Mouse (Mus musculus) bone marrow, adult 2 months (tissue): ENCODE results near the gene Stk38. TPM values are rescaled to one million over a fixed set of nuclear protein-coding genes. Genes with fewer than 3 reads are reported as not detected.
A peak's percentile ranks its signal among the peaks of the same experiment; 100 is the strongest.

Experiments
- H3K27ac ChIP-seq: fragments of 200-500 bp; 2 replicates; pipeline ENCODE4 v1.5.1; 2012; ENCODE audit warnings: low read depth, mild to moderate bottlenecking, control low read depth, inconsistent platforms, low read length; ENCODE audit not compliant: control insufficient read depth, poor library complexity, insufficient read depth
- H3K4me1 ChIP-seq: fragments of 200-500 bp; 2 replicates; pipeline ENCODE4 v1.6.1; 2011; ENCODE audit warnings: low read length; ENCODE audit not compliant: control insufficient read depth, insufficient read depth
- H3K4me3 ChIP-seq: fragments of 200-500 bp; replicated peaks from 2 replicates; pipeline ENCODE3; 2011; ENCODE audit warnings: mild to moderate bottlenecking, low read depth, low read length, control low read depth; ENCODE audit not compliant: control insufficient read depth
- CTCF ChIP-seq: fragments of 200-500 bp; IDR thresholded peaks from 2 replicates; pipeline ENCODE4 v1.5.1; 2011; ENCODE audit warnings: low read length, control low read depth; ENCODE audit not compliant: control insufficient read depth, insufficient read depth
- POLR2A ChIP-seq: fragments of 200-500 bp; IDR thresholded peaks from 2 replicates; pipeline ENCODE4 v1.6.1; 2011; ENCODE audit warnings: low read depth, mild to moderate bottlenecking, control low read depth, low read length, borderline replicate concordance; ENCODE audit not compliant: control insufficient read depth
- WGBS: fragments of 180-500 bp; shearing (Covaris S2); methylation state at CpG from one replicate; pipeline ENCODE4 v1.1.7; 2018; 5-methylcytosine and 5-hydroxymethylcytosine counted together
- polyA plus RNA-seq: library from polyadenylated mRNA; stranded (reverse); fragments of >200 nt; gene quantifications from 2 replicates; pipeline ENCODE4 v1.2.4, GENCODE M21; 2011; ENCODE audit warnings: low replicate concordance; ENCODE audit not compliant: missing spikeins, insufficient read depth, insufficient read length

The Stk38 gene
- polyA plus RNA-seq, 1 experiment = 214 TPM

DNA sequence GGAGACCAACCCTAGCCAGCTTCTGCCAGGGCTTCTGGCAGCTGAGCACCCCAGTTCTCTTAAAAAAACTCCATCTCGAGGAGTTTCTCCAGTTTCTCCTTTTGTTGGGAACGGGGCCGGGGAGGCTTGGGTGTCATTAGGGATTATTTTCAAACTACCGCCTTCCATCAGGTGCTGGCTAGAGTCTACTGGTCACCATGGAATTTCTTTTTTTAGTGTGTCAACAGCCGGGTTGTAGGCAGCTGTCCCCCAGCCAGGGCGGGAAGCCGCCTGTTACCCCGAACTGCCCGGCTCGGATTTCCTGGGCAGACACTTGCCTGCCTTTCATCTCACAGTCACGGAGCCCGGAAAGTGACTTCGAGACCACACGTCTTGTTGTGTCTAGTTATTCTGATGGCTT is 43.0 kb upstream of the Stk38 start:
- TF ChIP-seq CTCF = no peak
- no peak for TF ChIP-seq POLR2A
- H3K27ac ChIP-seq = no peak overlapping the region
- 30% methylated on average over 14 of the region's 14 CpGs for WGBS
- H3K4me3 ChIP-seq = no peak overlapping the region
- peaks cover 1% of the 10 kb centered on the region; the same call in 1 of the 2 replicates for H3K4me1 ChIP-seq

DNA sequence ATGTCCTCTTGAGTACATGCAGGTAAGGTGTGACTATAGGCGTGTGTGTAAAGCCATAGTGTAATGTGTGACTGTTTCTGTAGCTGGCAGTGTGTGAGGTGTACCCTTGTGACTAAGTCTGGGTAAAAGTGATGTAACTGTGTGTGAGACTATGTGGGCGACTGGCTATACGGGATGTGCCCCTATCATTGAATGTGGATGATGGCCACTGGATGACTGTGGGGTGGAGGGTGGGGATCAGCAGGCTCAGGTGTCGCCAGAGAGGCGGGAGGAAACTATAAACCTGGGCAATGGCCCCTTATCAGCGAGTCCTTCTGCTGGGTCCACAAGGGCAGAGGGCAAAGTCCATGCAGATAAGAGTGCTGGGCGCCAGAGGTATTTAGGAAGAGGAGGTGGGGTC is 42.1 kb upstream of the Stk38 start:
- H3K27ac ChIP-seq = no peak overlapping the region
- no peak for TF ChIP-seq CTCF
- no peak for TF ChIP-seq POLR2A
- 74% methylated on average over 7 of the region's 7 CpGs for WGBS

DNA sequence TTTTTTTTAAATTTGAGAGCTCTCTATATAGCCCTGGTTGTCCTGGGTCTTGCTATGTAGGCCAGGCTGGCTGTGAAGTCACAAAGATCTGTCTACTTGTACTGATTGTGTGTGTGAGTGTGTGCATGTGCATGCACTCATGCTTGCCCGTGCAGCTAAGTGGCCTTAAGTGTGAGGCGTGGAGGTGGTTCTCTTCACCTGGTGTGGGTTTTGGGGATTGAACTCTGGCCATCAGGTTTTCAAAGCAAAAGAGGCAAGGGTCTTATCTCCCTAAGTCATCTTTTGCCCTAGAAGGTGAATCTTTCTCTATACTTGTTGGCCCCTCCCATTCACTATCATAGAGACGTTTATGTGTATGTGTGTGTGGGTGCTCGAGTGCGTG is 41.7 kb upstream of the Stk38 start:
- Histone ChIP-seq H3K27ac (no peak overlapping the region), H3K4me3 (no peak overlapping the region), H3K4me1 (peaks cover 1% of the 10 kb centered on the region; the same call in 1 of the 2 replicates)
- 69% methylated on average over 5 of the region's 5 CpGs for WGBS
- no peak for TF ChIP-seq POLR2A
- no peak for TF ChIP-seq CTCF

More for the DNA sequence above, 42.1 kb upstream of the Stk38 start:
- no peak overlapping the region for H3K4me3 ChIP-seq
- peaks cover 1% of the 10 kb centered on the region; the same call in 1 of the 2 replicates for H3K4me1 ChIP-seq

DNA sequence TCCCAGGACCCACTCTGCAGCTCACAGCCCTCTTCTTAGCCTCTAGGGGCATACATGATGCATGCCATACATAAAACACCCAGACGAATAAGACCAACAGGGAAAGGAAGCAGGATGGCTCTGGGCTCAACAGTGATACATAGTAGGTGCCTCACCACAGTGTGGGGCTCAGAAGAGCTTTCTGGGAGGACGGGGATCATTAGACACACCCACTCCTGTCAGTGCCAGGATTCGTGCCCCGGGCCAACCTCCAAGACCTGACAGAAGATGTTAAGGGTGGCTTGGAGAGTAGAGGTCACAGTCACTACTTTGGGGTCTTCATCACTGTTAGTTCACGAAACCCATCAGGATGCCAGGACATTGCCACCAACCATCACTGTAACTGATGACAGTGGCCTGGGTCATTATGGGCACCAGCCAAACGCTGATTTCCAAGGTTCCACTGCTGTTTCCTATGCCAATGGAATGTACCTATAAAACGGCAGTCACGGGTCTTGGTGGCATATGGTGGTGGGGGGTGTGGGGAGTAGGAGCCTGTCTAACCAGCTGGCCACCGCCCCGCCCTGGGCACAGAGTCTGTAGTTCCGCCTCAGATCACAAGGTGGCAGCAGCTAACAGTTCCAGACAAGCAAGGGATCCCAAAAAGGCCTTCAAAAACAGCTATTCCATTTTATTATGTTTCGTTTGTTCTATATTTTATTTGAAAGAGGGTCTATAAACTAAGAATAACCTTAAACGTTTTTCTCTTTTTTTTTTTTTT is 41.1 kb upstream of the Stk38 start:
- WGBS = 20% methylated on average over 13 of the region's 13 CpGs
- Histone ChIP-seq H3K4me3 (no peak overlapping the region), H3K4me1 (peaks cover 3% of the 10 kb centered on the region; the same call in 1 of the 2 replicates), H3K27ac (no peak overlapping the region)
- TF ChIP-seq POLR2A = no peak
- peak; percentile 79 for TF ChIP-seq CTCF

DNA sequence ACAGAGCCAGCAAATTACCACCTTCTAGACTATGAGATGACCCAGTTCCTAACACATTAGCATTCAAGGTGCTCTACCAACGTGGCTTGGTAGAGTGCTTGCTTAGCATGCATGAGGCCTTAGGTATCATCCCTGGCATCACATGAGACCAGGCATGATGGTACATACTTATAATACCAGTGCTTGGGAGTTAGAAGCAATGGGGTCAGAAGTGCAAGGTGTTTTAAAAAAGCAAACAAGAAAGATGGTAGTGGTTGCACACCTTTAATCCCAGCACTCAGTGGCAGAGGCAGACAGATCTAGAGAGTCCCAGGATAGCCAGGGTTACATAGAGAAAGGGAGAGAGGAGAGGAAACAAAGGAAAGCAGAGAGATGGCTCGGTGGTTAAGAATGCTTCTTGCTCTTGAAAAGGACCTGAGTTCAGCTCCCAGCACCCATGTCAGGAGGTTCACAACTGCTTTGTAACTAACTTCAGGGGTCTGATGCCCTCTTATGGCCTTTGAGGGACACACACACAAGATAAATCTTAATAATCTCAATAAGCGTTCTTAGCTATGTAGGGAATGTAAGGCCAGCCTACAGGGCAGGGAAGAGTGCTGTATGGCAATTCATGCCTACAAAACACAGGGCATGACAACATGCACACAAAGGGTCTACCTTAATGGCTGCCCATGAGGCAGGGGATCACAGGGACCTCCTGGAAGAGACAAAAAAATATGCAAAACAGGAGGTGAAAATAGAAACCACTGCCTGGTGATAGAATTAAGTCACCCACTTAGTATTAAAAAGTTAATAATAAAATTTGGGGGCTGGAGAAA is 40.1 kb upstream of the Stk38 start:
- TF ChIP-seq POLR2A (no peak), CTCF (no peak)
- no peak overlapping the region for H3K4me3 ChIP-seq
- 82% methylated on average over 3 of the region's 3 CpGs for WGBS

DNA sequence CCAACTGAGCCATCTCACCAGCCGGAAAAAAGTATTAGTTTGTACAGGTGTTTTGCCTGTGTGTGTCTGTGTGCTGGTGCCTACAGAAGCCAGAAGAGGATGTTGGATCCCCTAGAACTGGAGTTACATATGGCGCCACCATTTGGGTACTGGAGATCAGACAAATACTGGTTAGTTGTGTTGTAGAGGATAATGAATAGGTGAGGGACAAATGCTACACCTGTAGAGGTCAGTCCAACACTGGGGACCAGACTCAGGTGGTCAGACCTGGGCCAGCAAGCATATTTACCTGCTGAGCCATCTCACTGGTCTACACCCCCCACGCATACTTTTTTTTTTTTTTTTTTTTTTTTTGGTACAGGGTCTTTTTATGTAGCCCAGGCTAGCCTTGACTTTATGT is 39.1 kb upstream of the Stk38 start:
- Histone ChIP-seq H3K4me1 (peaks cover 3% of the 10 kb centered on the region; the same call in 1 of the 2 replicates), H3K27ac (no peak overlapping the region), H3K4me3 (no peak overlapping the region)
- TF ChIP-seq POLR2A = no peak
- 93% methylated on average over 3 of the region's 3 CpGs for WGBS

More for the DNA sequence above, 40.1 kb upstream of the Stk38 start:
- Histone ChIP-seq H3K27ac (no peak overlapping the region), H3K4me1 (peaks cover 3% of the 10 kb centered on the region; the same call in 1 of the 2 replicates)

DNA sequence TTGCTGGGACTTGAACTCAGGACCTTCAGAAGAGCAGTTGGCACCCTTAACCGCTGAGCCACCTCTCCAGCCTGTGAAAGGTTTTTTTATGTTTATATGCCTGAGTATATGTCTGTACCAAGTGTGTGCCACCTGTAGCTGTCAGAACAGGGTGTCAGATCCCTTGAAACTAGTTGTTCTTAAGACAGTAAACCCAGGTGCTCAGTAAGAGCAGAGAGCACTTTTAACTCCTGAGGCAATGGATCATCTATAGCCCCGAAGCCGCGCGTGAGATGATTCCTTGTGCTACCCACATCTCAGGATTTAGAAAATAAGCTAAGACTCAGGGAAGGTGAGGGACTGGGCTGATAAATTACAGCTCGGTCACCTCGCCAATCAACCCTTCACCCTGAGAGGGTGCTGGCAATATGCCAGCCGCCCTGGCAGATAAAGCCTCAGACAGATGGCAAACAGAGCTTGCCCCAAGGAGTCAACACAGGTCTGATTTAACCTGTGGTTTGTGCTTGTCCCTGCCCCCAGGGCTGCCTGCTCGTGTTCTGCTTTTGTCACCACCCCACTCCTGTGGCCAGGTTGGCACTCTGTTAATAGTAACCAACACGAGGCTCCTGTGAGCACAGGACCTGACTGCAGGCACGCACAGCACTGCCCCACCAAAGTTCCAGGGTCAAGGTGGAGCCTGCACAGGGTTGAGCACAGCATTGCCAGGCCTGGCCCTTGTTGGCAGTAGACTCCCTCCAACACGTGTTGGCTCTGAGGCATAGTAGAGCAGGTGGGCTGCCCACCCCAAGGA is 38.1 kb upstream of the Stk38 start:
- no peak overlapping the region for H3K4me3 ChIP-seq
- WGBS = 54% methylated on average over 12 of the region's 12 CpGs
- H3K4me1 ChIP-seq = peaks cover 3% of the 10 kb centered on the region; the same call in 1 of the 2 replicates
- no peak for TF ChIP-seq POLR2A
- no peak for TF ChIP-seq CTCF
- H3K27ac ChIP-seq = no peak overlapping the region
